Mouse (Mus musculus): Measurements from ENCODE around the gene Fshr. TPM values are rescaled to one million over a fixed set of nuclear protein-coding genes. Genes with fewer than 3 reads are reported as not detected.

Fshr gene
- polyA plus RNA-seq, 1 experiment: not detected

DNA sequence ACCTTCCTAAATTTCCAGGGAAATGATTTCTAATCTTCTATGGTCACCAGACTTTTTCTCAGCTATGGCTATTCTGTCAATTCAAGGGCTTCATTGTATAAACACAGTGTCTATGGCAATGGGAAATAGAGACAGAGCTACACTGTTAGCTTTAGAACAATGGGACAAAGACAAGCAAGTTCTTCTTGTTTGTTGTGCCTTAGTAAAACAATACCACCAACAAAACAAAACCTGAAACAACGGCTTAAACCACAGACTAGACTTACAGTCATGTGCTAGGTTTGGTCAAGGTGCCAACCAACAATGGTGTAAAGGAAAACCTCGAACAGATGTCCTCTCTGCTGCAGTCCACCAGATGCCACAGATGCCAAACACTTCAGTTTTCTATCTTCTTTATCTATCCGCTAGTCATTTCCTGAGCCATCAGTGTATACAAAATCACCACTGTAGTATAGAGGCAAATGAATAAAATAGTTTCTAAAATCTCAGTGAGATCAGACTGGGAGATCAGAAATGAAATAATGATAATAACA, 149.4 kb downstream of the Fshr start:
- Histone ChIP-seq H3K36me3 (ENCODE audit: control insufficient read depth, insufficient read depth) (no peaks in the 10 kb centered on the region), H3ac (ENCODE audit: control insufficient read depth, insufficient read length, low read depth) (no peak overlapping the region), H3K79me2 (ENCODE audit: control insufficient read depth, insufficient read depth) (no peaks in the 10 kb centered on the region), H3K27me3 (ENCODE audit: control insufficient read depth, insufficient read depth, insufficient read length) (no peaks in the 10 kb centered on the region), H3K4me3 (ENCODE audit: insufficient read depth, poor library complexity, severe bottlenecking) (no peak overlapping the region), H3K79me3 (ENCODE audit: low read depth) (no peaks in the 10 kb centered on the region)
- TF ChIP-seq MAX (IDR thresholded peaks at IDR 0.05) (no peak), CTCF (IDR thresholded peaks at IDR 0.05; ENCODE audit: control insufficient read depth, insufficient read depth, insufficient read length) (no peak), MYOG (IDR thresholded peaks at IDR 0.05; ENCODE audit: control insufficient read depth, extremely low read depth, insufficient read length) (no peak), USF1 (IDR thresholded peaks at IDR 0.05; ENCODE audit: low read depth) (no peak), FOSL1 (IDR thresholded peaks at IDR 0.05; ENCODE audit: insufficient read depth, low read length, poor library complexity, severe bottlenecking) (no peak), MYOD1 (IDR thresholded peaks at IDR 0.05; ENCODE audit: control insufficient read depth, insufficient read length, low read depth) (no peak), CEBPB (IDR thresholded peaks at IDR 0.05; ENCODE audit: low read depth) (no peak)

DNA sequence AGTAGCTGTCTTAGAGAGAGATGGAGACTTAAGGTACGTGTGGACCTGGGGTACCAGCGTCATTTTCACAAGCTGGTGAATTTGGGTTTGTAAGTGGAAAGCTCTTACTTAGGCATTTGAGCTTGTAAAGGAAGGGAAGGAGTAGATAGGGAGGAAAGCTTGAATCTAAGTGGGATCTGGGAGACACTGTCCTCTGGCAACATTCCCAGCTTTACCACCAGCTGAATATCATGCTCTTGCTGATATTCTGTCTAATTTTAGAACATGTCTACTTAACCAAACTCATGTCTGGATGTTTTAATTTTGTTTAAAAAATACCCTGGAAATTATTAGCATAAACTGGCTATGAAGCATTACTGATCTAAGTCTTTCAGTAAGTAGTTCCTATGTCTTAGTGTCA, 151.4 kb downstream of the Fshr start:
- H3K4me3 ChIP-seq (ENCODE audit: insufficient read depth, poor library complexity, severe bottlenecking): no peak overlapping the region
- no peak overlapping the region for H3ac ChIP-seq (ENCODE audit: control insufficient read depth, insufficient read length, low read depth)
- H3K27me3 ChIP-seq (ENCODE audit: control insufficient read depth, insufficient read depth, insufficient read length): no peaks in the 10 kb centered on the region
- H3K79me2 ChIP-seq (ENCODE audit: control insufficient read depth, insufficient read depth): no peaks in the 10 kb centered on the region
- H3K36me3 ChIP-seq (ENCODE audit: control insufficient read depth, insufficient read depth): no peaks in the 10 kb centered on the region
- H3K79me3 ChIP-seq (ENCODE audit: low read depth): no peaks in the 10 kb centered on the region
- TF ChIP-seq CTCF (IDR thresholded peaks at IDR 0.05; ENCODE audit: control insufficient read depth, insufficient read depth, insufficient read length) (no peak), USF1 (IDR thresholded peaks at IDR 0.05; ENCODE audit: low read depth) (no peak)

DNA sequence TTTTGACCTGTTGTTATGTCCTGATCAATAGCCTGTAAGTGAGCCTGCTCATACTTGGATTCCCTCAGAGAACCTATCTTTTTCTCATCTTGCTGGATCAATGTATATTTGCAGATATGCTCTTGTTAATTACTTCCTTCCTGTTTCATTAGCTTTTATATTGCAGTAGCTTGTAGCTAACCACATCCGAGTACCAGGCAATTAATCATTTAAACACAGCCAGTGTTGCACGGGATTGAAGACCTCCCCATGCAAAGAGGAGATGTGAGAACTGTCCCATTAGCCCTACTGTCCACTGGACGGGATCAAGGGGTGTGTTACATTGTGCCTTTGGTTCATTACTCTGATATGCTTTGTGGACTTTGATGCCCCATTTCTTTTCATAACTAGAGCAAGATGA, 154.5 kb downstream of the Fshr start:
- Histone ChIP-seq H3K36me3 (ENCODE audit: control insufficient read depth, insufficient read depth) (no peaks in the 10 kb centered on the region), H3K27me3 (ENCODE audit: control insufficient read depth, insufficient read depth, insufficient read length) (no peaks in the 10 kb centered on the region), H3K79me3 (ENCODE audit: low read depth) (no peaks in the 10 kb centered on the region), H3ac (ENCODE audit: control insufficient read depth, insufficient read length, low read depth) (no peak overlapping the region), H3K79me2 (ENCODE audit: control insufficient read depth, insufficient read depth) (no peaks in the 10 kb centered on the region), H3K4me3 (ENCODE audit: insufficient read depth, poor library complexity, severe bottlenecking) (no peak overlapping the region)
- TF ChIP-seq FOSL1 (IDR thresholded peaks at IDR 0.05; ENCODE audit: insufficient read depth, low read length, poor library complexity, severe bottlenecking) (no peak), MYOG (IDR thresholded peaks at IDR 0.05; ENCODE audit: control insufficient read depth, extremely low read depth, insufficient read length) (no peak), CEBPB (IDR thresholded peaks at IDR 0.05; ENCODE audit: low read depth) (no peak), MYOD1 (IDR thresholded peaks at IDR 0.05; ENCODE audit: control insufficient read depth, insufficient read length, low read depth) (no peak), MAX (IDR thresholded peaks at IDR 0.05) (no peak), USF1 (IDR thresholded peaks at IDR 0.05; ENCODE audit: low read depth) (no peak), CTCF (IDR thresholded peaks at IDR 0.05; ENCODE audit: control insufficient read depth, insufficient read depth, insufficient read length) (no peak)

DNA sequence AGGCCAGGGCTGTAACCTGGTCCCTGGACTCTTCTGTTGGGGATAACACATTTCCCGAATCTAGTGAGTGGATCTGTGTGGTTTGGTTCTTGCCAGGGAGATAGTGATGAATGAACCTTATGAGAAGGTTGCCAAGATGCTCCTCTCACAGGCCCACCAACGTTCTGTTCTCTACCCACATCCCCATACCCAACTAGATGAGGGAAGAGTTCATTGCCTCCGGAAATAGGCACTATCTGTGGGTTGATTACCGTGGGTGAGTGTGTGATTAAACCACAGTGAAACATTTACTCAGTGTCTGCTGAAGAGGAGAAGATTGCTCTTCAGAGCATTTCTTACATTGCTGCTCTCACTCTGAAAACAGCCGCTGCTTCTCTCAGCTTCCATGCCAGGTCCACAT, 163.8 kb downstream of the Fshr start:
- Histone ChIP-seq H3K4me3 (ENCODE audit: insufficient read depth, poor library complexity, severe bottlenecking) (no peak overlapping the region), H3K27me3 (ENCODE audit: control insufficient read depth, insufficient read depth, insufficient read length) (no peaks in the 10 kb centered on the region), H3K79me2 (ENCODE audit: control insufficient read depth, insufficient read depth) (no peaks in the 10 kb centered on the region), H3K79me3 (ENCODE audit: low read depth) (no peaks in the 10 kb centered on the region), H3ac (ENCODE audit: control insufficient read depth, insufficient read length, low read depth) (no peak overlapping the region), H3K36me3 (ENCODE audit: control insufficient read depth, insufficient read depth) (no peaks in the 10 kb centered on the region)
- no peak for TF ChIP-seq CEBPB (IDR thresholded peaks at IDR 0.05; ENCODE audit: low read depth)
- no peak for TF ChIP-seq CTCF (IDR thresholded peaks at IDR 0.05; ENCODE audit: control insufficient read depth, insufficient read depth, insufficient read length)
- no peak for TF ChIP-seq MAX (IDR thresholded peaks at IDR 0.05)
- TF ChIP-seq MYOG (IDR thresholded peaks at IDR 0.05; ENCODE audit: control insufficient read depth, extremely low read depth, insufficient read length): no peak
- TF ChIP-seq MYOD1 (IDR thresholded peaks at IDR 0.05; ENCODE audit: control insufficient read depth, insufficient read length, low read depth): no peak
- TF ChIP-seq FOSL1 (IDR thresholded peaks at IDR 0.05; ENCODE audit: insufficient read depth, low read length, poor library complexity, severe bottlenecking): no peak
- TF ChIP-seq USF1 (IDR thresholded peaks at IDR 0.05; ENCODE audit: low read depth): no peak

DNA sequence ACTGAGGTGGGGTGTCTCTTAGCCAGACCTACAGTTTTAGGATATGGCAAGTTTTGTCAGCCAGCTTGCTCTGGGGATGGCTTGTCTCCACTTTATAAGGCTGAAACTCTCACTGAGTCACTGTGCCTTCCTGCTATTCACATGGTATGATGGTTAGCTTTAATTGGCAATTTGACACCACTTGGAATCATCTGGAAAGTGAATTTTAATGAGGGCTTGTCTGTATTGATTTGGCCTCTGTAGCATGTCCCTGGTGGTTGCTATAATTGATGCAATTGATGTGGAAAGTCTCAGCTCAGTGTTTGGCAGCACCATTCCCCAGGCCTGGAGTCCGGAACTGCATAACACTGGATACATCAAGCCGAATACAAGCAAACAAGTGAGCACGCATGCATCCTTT, 164.4 kb downstream of the Fshr start:
- TF ChIP-seq MYOG (IDR thresholded peaks at IDR 0.05; ENCODE audit: control insufficient read depth, extremely low read depth, insufficient read length) (no peak), FOSL1 (IDR thresholded peaks at IDR 0.05; ENCODE audit: insufficient read depth, low read length, poor library complexity, severe bottlenecking) (no peak), CEBPB (IDR thresholded peaks at IDR 0.05; ENCODE audit: low read depth) (no peak), CTCF (IDR thresholded peaks at IDR 0.05; ENCODE audit: control insufficient read depth, insufficient read depth, insufficient read length) (no peak), MYOD1 (IDR thresholded peaks at IDR 0.05; ENCODE audit: control insufficient read depth, insufficient read length, low read depth) (no peak), USF1 (IDR thresholded peaks at IDR 0.05; ENCODE audit: low read depth) (no peak), MAX (IDR thresholded peaks at IDR 0.05) (no peak)
- Histone ChIP-seq H3K36me3 (ENCODE audit: control insufficient read depth, insufficient read depth) (no peaks in the 10 kb centered on the region), H3ac (ENCODE audit: control insufficient read depth, insufficient read length, low read depth) (no peak overlapping the region), H3K79me2 (ENCODE audit: control insufficient read depth, insufficient read depth) (no peaks in the 10 kb centered on the region), H3K79me3 (ENCODE audit: low read depth) (no peaks in the 10 kb centered on the region), H3K4me3 (ENCODE audit: insufficient read depth, poor library complexity, severe bottlenecking) (no peak overlapping the region), H3K27me3 (ENCODE audit: control insufficient read depth, insufficient read depth, insufficient read length) (no peaks in the 10 kb centered on the region)

DNA sequence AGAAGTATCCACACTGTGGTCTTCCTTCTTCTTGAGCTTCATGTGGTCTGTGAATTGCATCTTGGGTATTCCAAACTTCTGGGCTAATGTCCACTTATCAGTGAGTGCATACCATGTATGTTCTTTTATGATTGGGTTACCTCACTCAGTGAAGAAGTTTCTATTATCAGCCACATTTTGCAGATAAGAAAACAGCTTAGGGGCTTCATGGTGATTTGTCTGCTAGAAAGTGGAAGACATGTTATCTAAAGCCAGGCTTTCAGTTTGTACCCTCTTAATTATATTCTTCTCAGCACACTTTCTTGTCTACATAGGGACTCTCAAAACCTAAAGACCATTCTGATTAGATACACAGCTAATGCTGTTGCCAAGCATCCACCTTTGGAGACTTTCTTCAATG, 165.8 kb downstream of the Fshr start:
- Histone ChIP-seq H3K79me3 (ENCODE audit: low read depth) (no peaks in the 10 kb centered on the region), H3ac (ENCODE audit: control insufficient read depth, insufficient read length, low read depth) (no peak overlapping the region), H3K4me3 (ENCODE audit: insufficient read depth, poor library complexity, severe bottlenecking) (no peak overlapping the region), H3K27me3 (ENCODE audit: control insufficient read depth, insufficient read depth, insufficient read length) (no peaks in the 10 kb centered on the region), H3K36me3 (ENCODE audit: control insufficient read depth, insufficient read depth) (no peaks in the 10 kb centered on the region), H3K79me2 (ENCODE audit: control insufficient read depth, insufficient read depth) (no peaks in the 10 kb centered on the region)
- no peak for TF ChIP-seq MYOD1 (IDR thresholded peaks at IDR 0.05; ENCODE audit: control insufficient read depth, insufficient read length, low read depth)
- TF ChIP-seq MYOG (IDR thresholded peaks at IDR 0.05; ENCODE audit: control insufficient read depth, extremely low read depth, insufficient read length): no peak
- TF ChIP-seq USF1 (IDR thresholded peaks at IDR 0.05; ENCODE audit: low read depth): no peak
- no peak for TF ChIP-seq MAX (IDR thresholded peaks at IDR 0.05)
- TF ChIP-seq CTCF (IDR thresholded peaks at IDR 0.05; ENCODE audit: control insufficient read depth, insufficient read depth, insufficient read length): no peak

Measured in C2C12 (cell line).